Mouse (Mus musculus): ENCODE results near the gene Eno3.

Eno3 gene

GRCm38 (mm10) chr11:70643051-70643450 lies 14.0 kb upstream of the Eno3 start:
- DNase-seq (ENCODE audit: extremely low read depth, low read depth) = no peak

GRCm38 (mm10) chr11:70644564-70645103 lies 12.4 kb upstream of the Eno3 start:
- DNase-seq (ENCODE audit: extremely low read depth, low read depth) = no peak

GRCm38 (mm10) chr11:70645461-70646258 lies 11.3 kb upstream of the Eno3 start:
- no peak for DNase-seq (ENCODE audit: extremely low read depth, low read depth)

GRCm38 (mm10) chr11:70646259-70646555 lies 10.8 kb upstream of the Eno3 start:
- DNase-seq (ENCODE audit: extremely low read depth, low read depth) = no peak

- DNase-seq (ENCODE audit: extremely low read depth, low read depth) = peak; percentile 94
Observed at GRCm38 (mm10) chr11:70646691-70647650, 10.0 kb upstream of the Eno3 start, which contains the start of the genes Rnf167 and Slc25a11. TSS of gene Rnf167 (plus strand) at chr11:70647235. TSS of gene Slc25a11 (minus strand) at chr11:70647479.

GRCm38 (mm10) chr11:70647716-70648420 lies 9.1 kb upstream of the Eno3 start:
- DNase-seq (ENCODE audit: extremely low read depth, low read depth) = no peak

GRCm38 (mm10) chr11:70648512-70648911 lies 8.5 kb upstream of the Eno3 start:
- DNase-seq (ENCODE audit: extremely low read depth, low read depth) = peak; percentile 62

- no peak for DNase-seq (ENCODE audit: extremely low read depth, low read depth)
Observed at GRCm38 (mm10) chr11:70649185-70649734, 7.7 kb upstream of the Eno3 start.

GRCm38 (mm10) chr11:70650322-70651175 lies 6.5 kb upstream of the Eno3 start:
- peak; percentile 88 for DNase-seq (ENCODE audit: extremely low read depth, low read depth)

- DNase-seq (ENCODE audit: extremely low read depth, low read depth) = no peak
Observed at GRCm38 (mm10) chr11:70651391-70651790, 5.6 kb upstream of the Eno3 start.

- DNase-seq (ENCODE audit: extremely low read depth, low read depth) = no peak
Observed at GRCm38 (mm10) chr11:70652029-70652883, 4.7 kb upstream of the Eno3 start.

- peak; percentile 73 for DNase-seq (ENCODE audit: extremely low read depth, low read depth)
Observed at GRCm38 (mm10) chr11:70652884-70653344, 4.1 kb upstream of the Eno3 start.

- no peak for DNase-seq (ENCODE audit: extremely low read depth, low read depth)
Observed at GRCm38 (mm10) chr11:70653345-70654197, 3.4 kb upstream of the Eno3 start.

GRCm38 (mm10) chr11:70654198-70654922 lies 2.6 kb upstream of the Eno3 start, which contains the start of gene Pfn1:
TSS of gene Pfn1 (minus strand) at chr11:70654644.
- DNase-seq (ENCODE audit: extremely low read depth, low read depth) = peak; percentile 74

GRCm38 (mm10) chr11:70654923-70655570 lies 2.0 kb upstream of the Eno3 start:
- DNase-seq (ENCODE audit: extremely low read depth, low read depth) = no peak

GRCm38 (mm10) chr11:70655571-70656455 lies 1.2 kb upstream of the Eno3 start:
- no peak for DNase-seq (ENCODE audit: extremely low read depth, low read depth)

Data from MEL-GATA-1-ER (cell line).